Mouse (Mus musculus) testis, adult 2 months (tissue): ENCODE results near the gene Tbc1d12.

Experiments
- CTCF ChIP-seq: fragments of 200-500 bp; IDR thresholded peaks from 2 replicates; pipeline ENCODE4 v1.5.1; 2012; ENCODE audit warnings: low read depth, mild to moderate bottlenecking, inconsistent platforms, low read length, moderate library complexity; ENCODE audit not compliant: control insufficient read depth, insufficient read depth, insufficient replicate concordance
- POLR2A ChIP-seq: fragments of 200-500 bp; IDR thresholded peaks from 2 replicates; pipeline ENCODE4 v1.6.1; 2012; ENCODE audit warnings: low read depth, mild to moderate bottlenecking, inconsistent platforms, low read length, moderate library complexity; ENCODE audit not compliant: control insufficient read depth

GRCm38 (mm10) chr19:38837171-38837641, 827 bp downstream of the Tbc1d12 start:
- TF ChIP-seq CTCF (no peak), POLR2A (peak; percentile 36; the same call in 1 of the 2 replicates)
